Mouse (Mus musculus) liver, embryonic 13.5 days (tissue): ENCODE measurements around the gene Cd2ap. TPM values are rescaled to one million over a fixed set of nuclear protein-coding genes. Genes with fewer than 3 reads are reported as not detected.

Source experiments
- ATAC-seq: fragments of 200-750 bp; cut with Nextera tagmentation; 2 replicates; pipeline ENCODE4 v1.8.0; 2017; ENCODE audit warnings: low read depth, mild to moderate bottlenecking, moderate number of reproducible peaks, moderate library complexity
- DNase-seq: peaks from one replicate; pipeline ENCODE4 v3.0.0; 2022
- H3K27ac ChIP-seq: fragments of 300-500 bp; sonication (generic); 2 replicates; pipeline ENCODE4 v1.5.1; 2015; ENCODE audit warnings: moderate library complexity, mild to moderate bottlenecking, inconsistent platforms
- H3K27me3 ChIP-seq: fragments of 300-500 bp; sonication (generic); 2 replicates; pipeline ENCODE4 v1.6.1; 2015; ENCODE audit warnings: mild to moderate bottlenecking, inconsistent platforms
- H3K36me3 ChIP-seq: fragments of 300-500 bp; sonication (generic); 2 replicates; pipeline ENCODE4 v1.6.1; 2015; ENCODE audit warnings: mild to moderate bottlenecking, inconsistent platforms
- H3K4me1 ChIP-seq: fragments of 300-500 bp; sonication (generic); replicated peaks from 2 replicates; pipeline ENCODE4 v1.6.1; 2015; ENCODE audit warnings: inconsistent platforms
- H3K4me2 ChIP-seq: fragments of 300-500 bp; sonication (generic); 2 replicates; pipeline ENCODE4 v1.6.1; 2015; ENCODE audit warnings: inconsistent platforms, mild to moderate bottlenecking, moderate library complexity
- H3K4me3 ChIP-seq: fragments of 300-500 bp; sonication (generic); replicated peaks from 2 replicates; pipeline ENCODE4 v1.5.1; 2015; ENCODE audit warnings: mild to moderate bottlenecking, inconsistent platforms
- H3K9ac ChIP-seq: fragments of 300-500 bp; sonication (generic); 2 replicates; pipeline ENCODE4 v1.6.1; 2015; ENCODE audit warnings: mild to moderate bottlenecking, inconsistent platforms
- H3K9me3 ChIP-seq: fragments of 300-500 bp; sonication (generic); replicated peaks from 2 replicates; pipeline ENCODE4 v1.6.1; 2016; ENCODE audit warnings: inconsistent platforms
- WGBS: fragments of 180-500 bp; shearing (Covaris S2); methylation state at CpG from one replicate; pipeline ENCODE4 v1.1.7; 2015; ENCODE audit not compliant: insufficient replicate concordance; 5-methylcytosine and 5-hydroxymethylcytosine counted together
- polyA plus RNA-seq: library from polyadenylated mRNA; unstranded; fragments of >200 nt; fragmentation: Nextera tagmentation; extraction: Ambion mirVana; gene quantifications from 2 replicates; pipeline ENCODE4 v1.2.1, GENCODE M21; 2015

Gene Cd2ap
- polyA plus RNA-seq, 1 experiment from 2014 or later, result 8.8 TPM

- ATAC-seq (no peak), DNase-seq (no peak)
- Histone ChIP-seq H3K4me2 (no peak overlapping the region), H3K4me3 (no peak overlapping the region), H3K4me1 (no peaks in the 10 kb centered on the region), H3K9me3 (no peaks in the 10 kb centered on the region), H3K27me3 (no peaks in the 10 kb centered on the region), H3K27ac (no peak overlapping the region), H3K36me3 (no peaks in the 10 kb centered on the region), H3K9ac (no peak overlapping the region)
- 31% methylated on average over 2 of the region's 2 CpGs for WGBS
Measured at GRCm38 (mm10) chr17:42753791-42754190, 122.7 kb downstream of the Cd2ap start.

DNA sequence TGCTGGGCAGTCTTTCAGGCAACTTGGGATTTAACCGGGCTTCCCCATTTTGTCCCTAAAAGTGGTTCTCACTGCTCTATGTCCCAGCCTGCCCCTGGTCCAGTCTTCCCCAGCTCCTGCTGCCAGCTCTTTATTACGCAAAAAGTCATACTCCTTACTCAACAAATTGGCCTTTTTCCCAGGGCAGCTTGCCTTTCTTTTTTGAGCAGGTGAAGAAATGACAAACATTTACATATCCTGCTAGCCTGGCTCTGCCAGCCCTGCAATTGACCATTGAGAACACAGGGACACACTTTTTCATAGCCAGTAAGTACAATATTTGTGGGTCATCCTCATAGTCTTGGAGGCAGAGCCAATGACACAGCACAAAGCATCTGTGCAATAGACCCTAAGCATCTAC, 124.3 kb downstream of the Cd2ap start:
- H3K36me3 ChIP-seq, result no peaks in the 10 kb centered on the region
- H3K4me2 ChIP-seq, result no peak overlapping the region
- 54% methylated on average over 2 of the region's 2 CpGs for WGBS
- no peak for ATAC-seq
- H3K9ac ChIP-seq, result no peak overlapping the region
- H3K4me1 ChIP-seq, result no peaks in the 10 kb centered on the region
- H3K27me3 ChIP-seq, result no peaks in the 10 kb centered on the region
- H3K9me3 ChIP-seq, result no peaks in the 10 kb centered on the region
- H3K4me3 ChIP-seq, result no peak overlapping the region
- H3K27ac ChIP-seq, result no peak overlapping the region
- no peak for DNase-seq

DNA sequence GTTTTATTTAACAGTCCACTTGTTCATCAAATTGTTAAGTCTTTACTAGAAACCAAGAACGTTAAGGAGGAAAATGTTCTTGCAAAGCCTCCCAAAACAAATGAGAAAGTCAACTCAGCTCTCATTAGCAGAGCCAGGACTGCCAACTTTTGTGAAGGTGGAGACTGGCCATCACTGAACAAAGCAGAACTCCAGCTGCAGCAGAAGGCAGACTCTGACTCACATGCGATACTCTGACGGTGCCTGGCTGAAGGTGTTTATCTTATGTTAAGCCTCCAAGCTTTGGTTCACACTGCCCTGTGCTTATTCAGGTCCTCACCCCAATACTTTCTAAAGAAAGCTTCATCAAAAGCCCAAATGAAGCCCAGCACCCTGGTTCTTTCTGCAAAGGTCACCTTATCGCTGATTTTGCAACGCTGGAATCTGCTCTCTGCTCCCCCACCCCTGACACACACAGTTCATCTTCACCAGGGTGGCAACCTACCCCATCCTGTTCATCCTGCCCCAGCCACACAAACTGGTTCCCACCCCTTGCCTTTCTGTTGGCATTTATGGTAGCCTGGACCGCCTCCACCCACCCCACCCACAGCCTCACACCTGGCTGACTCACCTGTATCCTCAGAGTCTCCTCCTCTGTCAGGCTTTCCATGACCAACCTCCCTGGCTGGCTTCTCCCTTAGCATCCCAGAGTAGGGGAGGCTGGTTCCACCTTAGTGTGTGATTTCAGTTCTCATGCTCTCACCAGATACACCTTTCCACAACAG, 130.6 kb downstream of the Cd2ap start:
- Histone ChIP-seq H3K4me2 (no peak overlapping the region), H3K9me3 (no peaks in the 10 kb centered on the region), H3K4me3 (no peak overlapping the region), H3K27me3 (no peaks in the 10 kb centered on the region), H3K36me3 (no peaks in the 10 kb centered on the region), H3K4me1 (no peaks in the 10 kb centered on the region), H3K27ac (no peak overlapping the region), H3K9ac (no peak overlapping the region)
- ATAC-seq, result no peak
- 61% methylated on average over 6 of the region's 6 CpGs for WGBS
- no peak for DNase-seq

Other genes starting within 250 kb of the Cd2ap start
- gene Adgrf4, start 184.4 kb downstream of the Cd2ap start, polyA plus RNA-seq, result not detected in 2 replicates
- gene Adgrf2, start 134.5 kb downstream of the Cd2ap start, polyA plus RNA-seq, result not detected in 2 replicates
- 25.6 and 28.7 TPM in 2 replicates for gene Tnfrsf21, start 139.9 kb upstream of the Cd2ap start, polyA plus RNA-seq